Mouse (Mus musculus): Measurements from ENCODE around the gene Reg3g. TPM values are rescaled to one million over a fixed set of nuclear protein-coding genes. Genes with fewer than 3 reads are reported as not detected.
"Not testable (repeated sequence)": the region's sequence is repeated elsewhere in the genome, so short reads cannot be mapped to it uniquely, and the experiment has no call there.

Gene Reg3g
- total RNA-seq (2021), result not detected

DNA sequence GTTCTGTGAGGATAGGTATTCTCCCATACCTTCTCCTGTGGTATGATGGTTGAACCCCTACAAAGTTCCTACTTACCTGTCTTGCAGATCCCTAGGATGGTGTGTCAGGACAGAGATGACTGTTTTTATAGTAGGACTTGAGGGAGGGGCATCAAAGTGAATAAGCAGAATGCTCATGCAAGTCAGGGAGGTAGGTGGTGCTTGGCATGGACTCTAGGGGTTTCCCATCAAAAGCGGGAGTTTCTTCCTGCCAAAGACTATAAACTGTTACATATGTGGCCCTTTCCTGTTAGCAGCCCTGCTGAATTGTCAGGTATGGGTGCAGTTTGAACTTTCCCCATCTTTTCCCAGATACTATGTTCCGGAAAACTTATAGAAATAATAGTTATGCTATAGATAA lies at the start of gene Reg3g:
TSS of gene Reg3g (minus strand) at position 101 of the 400 bp plus-strand sequence.
- DNase-seq, result no peak

DNA sequence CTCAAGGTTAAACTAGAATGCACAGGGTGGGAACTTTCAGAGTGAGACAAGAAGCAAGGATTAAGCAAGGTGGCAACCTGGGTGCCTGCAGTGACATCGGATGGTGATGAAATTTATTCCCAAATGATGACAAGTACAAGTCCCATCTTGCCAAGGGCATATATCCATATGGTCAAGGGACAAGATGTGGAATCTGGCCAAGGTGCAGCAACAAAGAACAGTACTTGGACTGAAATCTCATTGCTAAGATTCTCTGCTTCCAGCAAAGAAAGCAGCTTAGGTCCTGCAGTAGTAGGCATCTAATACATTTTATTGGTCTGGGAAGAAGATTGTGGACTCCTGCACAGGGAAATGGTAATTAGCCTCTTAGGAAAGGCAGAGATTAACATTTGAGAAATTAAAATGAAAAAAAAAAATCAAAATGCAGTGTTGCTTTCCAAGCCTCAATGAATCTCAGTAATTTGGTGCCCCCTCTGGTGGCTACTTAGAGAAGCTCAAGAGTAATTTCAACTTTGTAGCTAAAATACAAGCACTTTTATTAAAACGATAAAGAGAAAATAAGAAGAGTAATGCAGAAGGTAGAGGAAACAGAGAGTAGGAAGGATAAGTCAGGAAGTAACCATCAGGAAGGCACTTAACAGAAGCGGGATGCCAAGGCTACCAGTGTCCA lies 47.2 kb upstream of the Reg3g start:
- no peak for DNase-seq

DNA sequence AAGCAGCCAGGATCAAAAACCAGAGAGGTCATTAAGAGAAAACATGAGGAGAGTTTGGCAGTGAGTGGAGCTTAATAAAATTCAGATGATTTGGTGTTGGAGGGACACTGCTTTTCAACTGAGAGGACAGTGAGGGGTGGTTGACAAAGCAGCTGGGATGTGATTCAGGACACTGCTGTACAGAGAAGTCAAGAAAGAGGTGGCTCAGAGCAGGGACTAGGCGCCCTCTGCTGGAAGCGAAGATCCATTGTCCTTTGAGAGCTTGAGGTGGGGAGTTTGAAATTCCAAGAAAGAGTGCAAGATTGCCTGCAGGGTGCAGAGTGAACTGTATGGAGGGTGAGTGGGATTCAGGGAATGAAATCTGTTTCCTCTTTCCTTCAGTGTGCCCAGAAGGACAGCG lies 44.2 kb upstream of the Reg3g start:
- DNase-seq, result peak; percentile 21 to 29

DNA sequence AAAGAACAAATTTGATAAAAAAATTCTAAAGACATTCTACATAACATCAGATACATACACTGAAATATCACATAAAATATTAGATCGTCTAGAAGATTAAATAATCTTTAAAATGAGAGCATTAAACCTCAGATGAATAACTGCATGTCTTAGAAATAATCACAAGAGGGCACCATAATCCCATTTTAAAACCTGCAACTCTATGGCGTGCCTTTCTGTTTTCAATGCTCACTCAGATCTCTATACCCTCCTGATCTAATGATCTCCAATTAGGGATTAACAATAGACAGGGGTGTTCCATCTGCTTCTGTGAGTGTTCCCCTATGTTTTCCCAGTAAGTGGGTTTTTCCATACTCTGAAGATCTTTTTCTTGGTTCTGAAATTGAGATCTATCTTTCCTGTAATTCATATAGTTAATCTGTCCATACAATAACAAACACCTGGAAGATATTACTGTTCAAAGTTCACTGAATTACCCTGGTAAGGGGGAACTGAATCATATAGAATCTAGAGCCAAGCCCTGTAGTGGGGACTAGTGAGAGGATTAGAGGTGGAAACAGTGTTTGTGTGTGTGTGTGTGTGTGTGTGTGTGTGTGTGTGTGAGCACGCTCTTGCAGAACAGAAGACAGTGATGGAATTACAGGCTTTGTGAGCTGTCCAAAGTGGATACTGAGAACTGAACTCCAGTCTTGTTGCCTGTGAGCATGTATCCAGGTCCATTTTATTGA lies 41.7 kb upstream of the Reg3g start:
- DNase-seq, result no peak

DNA sequence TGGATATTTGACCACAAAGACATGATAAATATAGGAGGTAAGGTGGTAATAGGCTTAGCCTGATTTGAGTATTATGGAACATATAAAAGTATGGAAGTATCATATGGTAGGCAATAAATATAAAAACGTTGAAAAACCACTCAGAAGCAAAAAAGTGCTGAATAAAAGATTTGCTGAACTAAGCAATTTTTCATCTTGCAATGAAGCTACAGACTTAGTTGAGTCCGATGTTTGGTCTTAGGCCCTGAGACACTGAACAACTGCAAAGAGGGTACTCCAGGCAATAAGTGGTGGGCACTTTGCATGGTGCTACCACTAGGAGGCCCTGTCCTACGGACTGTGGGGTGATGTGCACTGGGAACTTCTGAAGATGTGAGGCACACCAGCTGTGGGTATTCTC lies 37.1 kb upstream of the Reg3g start:
- DNase-seq, result no peak

DNA sequence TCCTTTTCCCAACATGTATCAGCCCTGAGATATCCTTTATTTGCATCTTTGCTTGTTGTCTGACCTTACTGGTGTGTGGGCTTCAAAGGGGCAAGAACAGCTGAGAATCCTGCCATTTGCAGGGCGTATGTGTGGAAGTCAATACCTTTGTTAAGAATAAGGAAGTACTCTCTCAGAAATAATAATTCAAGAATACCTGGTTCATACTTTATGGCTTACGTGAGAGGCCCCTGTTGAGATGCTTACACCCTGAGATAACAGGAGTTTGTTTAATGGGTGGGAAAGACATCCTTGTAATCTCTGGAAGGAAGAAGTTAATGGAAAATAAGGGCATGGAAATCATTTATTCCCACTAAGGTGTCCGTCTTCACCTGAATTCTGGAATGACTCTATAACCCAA lies 26.0 kb upstream of the Reg3g start:
- no peak for DNase-seq

DNA sequence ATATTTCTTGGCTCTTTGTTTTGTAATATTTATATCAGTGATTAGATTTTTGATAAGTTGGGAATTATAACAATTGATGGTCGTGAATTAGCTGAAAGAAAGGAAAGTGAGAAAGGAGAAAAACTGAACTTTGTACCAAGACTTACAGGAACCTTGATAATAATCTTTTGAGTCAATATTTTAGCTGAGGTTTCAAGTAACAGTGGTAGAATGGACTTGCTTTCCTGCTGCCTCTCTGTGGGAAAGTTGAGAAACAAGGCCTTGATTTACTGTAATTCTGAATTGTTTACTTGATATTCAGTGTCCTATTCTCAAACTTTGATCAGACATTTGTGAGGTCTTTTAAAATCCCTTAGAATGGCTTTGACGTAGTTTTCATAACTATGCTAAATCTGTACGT lies 615 bp upstream of the Reg3g start:
- no peak for DNase-seq

DNA sequence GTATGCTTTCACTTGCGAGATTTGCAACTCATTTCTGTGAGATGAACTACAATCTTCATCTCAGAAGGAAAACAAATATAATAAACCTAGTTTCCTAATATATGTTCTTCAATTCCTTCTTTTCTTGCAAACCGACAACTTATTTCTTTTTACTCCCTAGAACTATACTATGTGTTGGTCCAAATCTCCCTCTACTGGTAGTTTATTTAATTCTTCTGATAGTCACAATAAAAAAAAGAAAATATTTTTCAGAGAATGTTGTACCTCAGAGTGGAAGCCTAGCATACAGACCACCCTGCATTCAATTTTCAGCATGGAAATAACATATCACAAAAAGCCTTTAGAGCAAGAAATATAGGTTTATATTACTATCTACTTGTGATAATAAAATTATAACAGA lies 5.4 kb downstream of the Reg3g start:
- no peak for DNase-seq

DNA sequence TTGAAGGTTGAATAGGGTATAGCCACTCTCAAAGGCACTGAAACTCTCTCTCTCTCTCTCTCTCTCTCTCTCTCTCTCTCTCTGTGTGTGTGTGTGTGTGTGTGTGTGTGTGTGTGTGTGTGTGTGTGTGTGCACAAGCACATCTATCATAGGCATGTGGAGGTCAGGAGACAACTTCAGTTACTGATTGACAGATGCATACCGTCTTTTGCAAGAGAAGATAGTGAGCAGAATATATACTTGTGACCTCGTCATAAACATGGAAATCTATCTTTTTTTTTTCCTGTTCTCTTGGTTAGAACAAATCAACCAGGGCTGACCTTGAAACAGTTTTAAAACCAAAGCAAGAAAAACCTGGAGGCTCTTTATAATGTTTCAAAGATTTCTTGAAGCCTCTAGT lies 6.3 kb downstream of the Reg3g start:
- DNase-seq, result no peak

DNA sequence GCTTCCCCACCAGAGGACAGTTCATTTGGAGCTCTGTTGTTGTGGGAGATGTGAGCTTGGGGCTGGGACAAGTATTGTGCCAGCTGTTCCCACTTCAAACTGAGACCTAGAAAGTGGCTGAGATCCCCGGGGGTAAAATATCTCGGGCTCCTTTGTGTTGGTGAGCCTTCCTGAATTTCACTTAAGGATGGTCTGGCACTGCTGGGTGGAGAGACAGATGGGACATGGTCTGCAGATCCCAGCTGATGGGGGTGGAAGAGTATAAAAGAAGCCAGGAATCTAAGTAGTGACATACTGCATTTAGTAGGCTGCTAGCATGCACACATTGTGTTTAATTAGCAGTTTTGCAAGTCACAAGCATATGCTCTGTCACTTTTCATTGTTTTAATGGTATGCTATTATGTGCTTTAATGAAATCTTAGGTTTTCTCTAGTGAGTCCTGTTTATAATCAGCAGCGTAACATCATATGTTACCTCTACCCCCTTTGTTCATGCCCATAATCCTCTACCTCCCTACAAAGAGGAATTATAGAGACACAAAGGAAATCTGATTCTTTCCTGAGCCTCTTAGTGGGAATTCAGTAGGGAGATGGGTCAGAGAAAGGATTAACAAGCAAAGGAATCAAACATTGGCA lies 8.4 kb downstream of the Reg3g start:
- DNase-seq, result peak; percentile 60

DNA sequence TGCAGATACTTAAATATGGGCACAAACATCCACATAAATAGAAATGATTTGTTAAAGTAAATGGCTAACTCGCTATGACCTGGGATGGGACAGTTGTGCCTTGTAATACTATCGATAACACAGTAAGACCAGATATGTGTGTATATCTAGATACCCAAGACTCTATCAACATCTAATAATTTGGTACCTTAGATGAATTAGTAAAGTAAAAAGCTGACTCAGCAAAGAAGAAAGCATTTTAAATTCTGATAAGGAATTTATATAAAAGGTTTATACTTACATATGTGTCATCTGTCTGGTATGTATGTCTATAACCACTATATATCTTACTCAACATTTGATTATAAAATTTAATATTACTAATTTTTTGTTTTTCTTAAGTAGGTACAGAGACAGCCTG lies 15.9 kb downstream of the Reg3g start:
- DNase-seq, result no peak

DNA sequence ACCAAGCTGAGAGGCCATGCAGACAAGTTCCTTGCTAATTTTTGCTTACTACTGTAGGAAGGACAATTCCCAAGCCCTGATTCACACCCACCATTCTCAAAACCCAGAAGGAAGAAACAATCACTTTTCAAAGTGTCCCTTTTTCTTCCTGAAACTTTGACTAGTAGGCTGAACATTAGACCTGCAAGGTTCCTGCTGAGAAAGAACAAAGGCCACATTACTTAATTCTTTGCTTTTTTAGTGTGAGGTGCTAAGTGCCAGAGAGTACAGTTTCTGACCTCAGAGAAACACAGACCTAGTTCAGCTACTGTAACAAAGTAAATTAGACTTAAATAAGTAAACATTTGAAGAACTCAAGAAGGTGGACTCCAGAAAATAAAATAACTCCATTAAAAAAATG lies 20.3 kb downstream of the Reg3g start:
- DNase-seq, result no peak

DNA sequence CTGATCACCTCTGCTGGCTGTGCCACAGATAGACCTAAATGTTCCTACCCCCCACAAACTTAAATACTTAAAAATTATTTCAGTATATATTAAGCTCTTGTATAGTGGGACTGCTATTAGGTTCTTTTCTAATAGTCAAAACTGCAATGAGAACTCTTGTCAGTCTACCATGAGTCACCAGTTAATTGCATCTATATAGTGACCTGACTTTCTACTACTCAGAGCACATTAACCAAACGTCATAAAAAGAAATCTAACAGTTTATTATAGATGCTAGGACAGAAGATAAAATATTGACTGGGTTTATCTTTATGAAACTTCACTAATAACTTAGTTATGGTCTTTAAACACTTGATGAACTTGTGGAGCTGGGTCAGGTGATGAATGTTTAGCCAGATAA lies 21.5 kb downstream of the Reg3g start:
- no peak for DNase-seq

DNA sequence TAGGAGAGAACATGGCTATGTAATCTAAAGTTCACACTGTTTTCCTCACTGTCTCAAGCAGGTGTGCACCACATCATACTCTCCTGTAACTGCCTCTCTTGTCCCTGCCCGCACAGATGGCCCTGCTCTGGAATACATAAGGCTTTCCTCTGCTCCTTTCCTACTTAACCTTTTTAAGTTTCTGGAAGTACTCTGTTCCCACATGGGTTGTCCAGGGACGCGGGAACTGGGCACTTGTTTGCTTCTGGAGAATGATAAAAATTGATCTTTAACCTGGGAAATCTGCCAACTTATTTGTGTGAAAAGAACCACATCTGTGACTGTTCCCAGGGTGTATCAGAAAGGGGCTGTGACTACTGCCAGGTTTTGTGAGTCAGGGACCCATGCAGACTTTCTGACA lies 43.2 kb downstream of the Reg3g start:
- DNase-seq, result no peak

DNA sequence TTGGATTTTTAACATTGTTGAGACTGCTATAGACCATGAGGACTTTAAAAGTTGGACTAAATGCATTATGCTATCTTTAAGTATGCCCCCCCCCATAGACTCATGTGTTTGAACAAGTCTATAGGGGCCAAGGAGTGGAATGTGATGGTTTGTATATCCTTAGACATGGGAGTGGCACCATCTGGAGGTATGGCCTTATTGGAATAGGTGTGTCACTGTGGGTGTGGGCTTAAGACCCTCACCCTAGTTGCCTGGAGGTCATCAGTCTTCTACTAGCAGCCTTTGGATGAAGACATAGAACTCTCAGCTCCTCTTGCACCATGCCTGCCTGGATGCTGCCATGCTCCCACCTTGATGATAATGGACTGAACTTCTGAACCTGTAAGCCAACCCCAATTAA lies 46.3 kb downstream of the Reg3g start, which contains the start of gene Reg1:
TSS of gene Reg1 (plus strand) at position 301 of the 400 bp plus-strand sequence.
- not testable (repeated sequence) for DNase-seq

Other genes starting within 250 kb of the Reg3g start
- under 1 TPM in 1 of 2 experiments, not detected in 1; 0.67 TPM for gene Reg3b, start 98.2 kb downstream of the Reg3g start, total RNA-seq (2021)
- gene Reg3d, start 90.0 kb downstream of the Reg3g start, total RNA-seq (2021), result not detected
- not detected for gene Reg3a, start 88.2 kb downstream of the Reg3g start, total RNA-seq (2021)
- not detected for gene Reg2, start 73.2 kb downstream of the Reg3g start, total RNA-seq (2021)
- gene Reg1, start 46.2 kb downstream of the Reg3g start, total RNA-seq (2021), result not detected

Measured in layer of hippocampus, postnatal 36 days (tissue).